In genomic region chr2:120867336-120867735, GRCm38 (mm10) we compare ENCODE assay signal across 9 mouse cellular contexts. TPM values are rescaled to one million over a fixed set of nuclear protein-coding genes. Genes with fewer than 3 reads are reported as not detected.
A peak's percentile ranks its signal among the peaks of the same experiment; 100 is the strongest.
DNase-seq lines count a peak whose midpoint lies in the region.
"Had no signal": no experiment of that assay in that cellular context is flagged by ENCODE, and none has a peak within 500 bp of the region (broad histone marks: within the 10 kb centered on the region; RNA-seq: fewer than 3 reads in every experiment).

No protein-coding gene starts in this region.

- intact Hi-C loops in left cerebral cortex, postnatal 14 days (cut with DNase I): no loop called here
- intact Hi-C loops in left cerebral cortex, postnatal 10 days (cut with DNase I): loop anchor here (10.0 kb wide), 1 partner anchor 113 kb away; no protein-coding TSS in a partner anchor

- peak; percentile 41 to 51 for DNase-seq in left cerebral cortex, postnatal 14 days (ENCODE audit: low spot score in 2 of 2)
- DNase-seq in left cerebral cortex, postnatal 10 days (ENCODE audit: extremely low spot score in 1 of 2, low spot score in 2 of 2): no peak
- DNase-seq in Muller cell, postnatal 12 days (ENCODE audit: inconsistent ontology term): peak; percentile 22
- DNase-seq in adrenal gland, postnatal 25 days: peak; percentile 64
- DNase-seq in right cerebral cortex, postnatal 25 days: peak; percentile 51
- DNase-seq in gastrocnemius, adult 18-20 months (ENCODE audit: low spot score): no peak
- no peak for DNase-seq in thymus, postnatal 14 days
- DNase-seq: kidney, adult 9 months; liver had no signal

RNA-seq across cellular contexts. Expression of gene Ttbk2, which starts 16.9 kb away (rescaled TPM):
- 10 to 100 TPM; 67.2 to 70.6 TPM for total RNA-seq in left cerebral cortex, postnatal 14 days (2021)
- 10 to 100 TPM; 66.9 TPM for total RNA-seq in left cerebral cortex, postnatal 10 days (2021)
- 6.3 and 15.1 TPM in 2 replicates for total RNA-seq in adrenal gland, postnatal 25 days (2021)
- total RNA-seq in gastrocnemius, adult 18-20 months (2021): 10 to 100 TPM in 1 of 2 experiments, 1 to 10 TPM in 1; 9.3 to 10.1 TPM

RNA-seq across cellular contexts. Expression of gene Cdan1, which starts 17.4 kb away (rescaled TPM):
- 10 to 100 TPM; 18.7 to 25.7 TPM for total RNA-seq in left cerebral cortex, postnatal 14 days (2021)
- total RNA-seq in left cerebral cortex, postnatal 10 days (2021): 10 to 100 TPM; 20.8 to 23.3 TPM
- 29.0 and 30.4 TPM in 2 replicates for total RNA-seq in adrenal gland, postnatal 25 days (2021)
- total RNA-seq in gastrocnemius, adult 18-20 months (2021): 1 to 10 TPM; 4.0 to 5.2 TPM

Comparison
In these comparisons a context has a peak if more than half of its experiments do, and no peak if none do; other contexts are left out.
1. DNase-seq: peak in left cerebral cortex, postnatal 14 days (2 of 2), Muller cell, postnatal 12 days (single experiment), adrenal gland, postnatal 25 days (single experiment) and right cerebral cortex, postnatal 25 days (single experiment); none in left cerebral cortex, postnatal 10 days (0 of 2), gastrocnemius, adult 18-20 months (single experiment) and thymus, postnatal 14 days (single experiment).